Mouse (Mus musculus): ENCODE measurements around the gene Ppp2ca. TPM values are rescaled to one million over a fixed set of nuclear protein-coding genes. Genes with fewer than 3 reads are reported as not detected.

The Ppp2ca gene
- polyA plus RNA-seq, 1 experiment from 2014 or later = 75.1 TPM

GRCm38 (mm10) chr11:52089291-52089690, 9.2 kb upstream of the Ppp2ca start:
- Histone ChIP-seq H3K36me3 (ENCODE audit: insufficient read depth, low read length) (no peaks in the 10 kb centered on the region), H3K27me3 (ENCODE audit: insufficient read depth, low read length) (no peaks in the 10 kb centered on the region), H3K9ac (replicated peaks; ENCODE audit: low read length) (no peak overlapping the region), H3K27ac (ENCODE audit: low read length) (peak overlapping the region; percentile 20), H3K9me3 (ENCODE audit: low read length) (no peaks in the 10 kb centered on the region), H3K4me2 (replicated peaks; ENCODE audit: low read depth, low read length) (peak overlapping the region; percentile 30), H3K4me1 (ENCODE audit: insufficient read depth, low read length) (peaks cover 10% of the 10 kb centered on the region), H3K4me3 (ENCODE audit: low read length) (no peak overlapping the region)
- ATAC-seq (ENCODE audit: low FRiP score, low TSS enrichment) = no peak
- 22% methylated on average over 8 of the region's 8 CpGs for WGBS

GRCm38 (mm10) chr11:52091261-52091660, 7.2 kb upstream of the Ppp2ca start:
- Histone ChIP-seq H3K4me3 (ENCODE audit: low read length) (no peak overlapping the region), H3K4me2 (replicated peaks; ENCODE audit: low read depth, low read length) (no peak overlapping the region), H3K4me1 (ENCODE audit: insufficient read depth, low read length) (peaks cover 10% of the 10 kb centered on the region), H3K27ac (ENCODE audit: low read length) (no peak overlapping the region), H3K9ac (replicated peaks; ENCODE audit: low read length) (no peak overlapping the region), H3K9me3 (ENCODE audit: low read length) (no peaks in the 10 kb centered on the region), H3K27me3 (ENCODE audit: insufficient read depth, low read length) (no peaks in the 10 kb centered on the region), H3K36me3 (ENCODE audit: insufficient read depth, low read length) (no peaks in the 10 kb centered on the region)
- 87% methylated on average over 9 of the region's 9 CpGs for WGBS
- no peak for ATAC-seq (ENCODE audit: low FRiP score, low TSS enrichment)

- ATAC-seq (ENCODE audit: low FRiP score, low TSS enrichment) = no peak
- no peaks in the 10 kb centered on the region for H3K27me3 ChIP-seq (ENCODE audit: insufficient read depth, low read length)
- no peaks in the 10 kb centered on the region for H3K36me3 ChIP-seq (ENCODE audit: insufficient read depth, low read length)
- no peaks in the 10 kb centered on the region for H3K9me3 ChIP-seq (ENCODE audit: low read length)
- 51% methylated on average over 5 of the region's 5 CpGs for WGBS
- H3K27ac ChIP-seq (ENCODE audit: low read length) = no peak overlapping the region
- H3K4me2 ChIP-seq (replicated peaks; ENCODE audit: low read depth, low read length) = no peak overlapping the region
- H3K9ac ChIP-seq (replicated peaks; ENCODE audit: low read length) = no peak overlapping the region
- H3K4me1 ChIP-seq (ENCODE audit: insufficient read depth, low read length) = peaks cover 8% of the 10 kb centered on the region
- no peak overlapping the region for H3K4me3 ChIP-seq (ENCODE audit: low read length)
Measured at GRCm38 (mm10) chr11:52094568-52094967, 3.9 kb upstream of the Ppp2ca start.

- Histone ChIP-seq H3K27me3 (ENCODE audit: insufficient read depth, low read length) (no peaks in the 10 kb centered on the region), H3K36me3 (ENCODE audit: insufficient read depth, low read length) (no peaks in the 10 kb centered on the region), H3K4me1 (ENCODE audit: insufficient read depth, low read length) (peaks cover 26% of the 10 kb centered on the region), H3K9ac (replicated peaks; ENCODE audit: low read length) (no peak overlapping the region), H3K27ac (ENCODE audit: low read length) (no peak overlapping the region), H3K9me3 (ENCODE audit: low read length) (no peaks in the 10 kb centered on the region), H3K4me3 (ENCODE audit: low read length) (no peak overlapping the region), H3K4me2 (replicated peaks; ENCODE audit: low read depth, low read length) (no peak overlapping the region)
- no peak for ATAC-seq (ENCODE audit: low FRiP score, low TSS enrichment)
- WGBS = 84% methylated on average over 3 of the region's 3 CpGs
Measured at GRCm38 (mm10) chr11:52097016-52097415, 1.5 kb upstream of the Ppp2ca start.

DNA sequence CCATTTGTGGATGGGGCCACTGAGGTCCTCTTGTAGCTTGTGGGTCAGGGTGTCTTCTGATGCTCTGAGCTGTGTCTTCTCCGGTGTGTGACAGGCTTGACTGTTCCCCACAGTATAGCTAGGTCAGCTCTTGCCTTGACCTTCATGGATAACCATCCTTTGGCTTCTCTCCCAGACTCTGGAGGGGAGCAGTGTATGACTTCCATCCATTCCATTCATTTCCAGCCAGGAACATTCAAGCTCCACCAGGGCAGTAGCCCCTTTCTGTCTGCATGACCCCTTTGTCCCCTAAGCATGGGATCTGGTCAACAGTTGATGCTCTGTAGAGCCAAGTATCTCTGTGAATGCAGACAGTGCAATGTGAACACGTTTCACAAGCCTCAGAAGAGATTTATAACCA, 885 bp upstream of the Ppp2ca start:
- ATAC-seq (ENCODE audit: low FRiP score, low TSS enrichment) = no peak
- Histone ChIP-seq H3K27ac (ENCODE audit: low read length) (peak overlapping the region; percentile 93), H3K9ac (replicated peaks; ENCODE audit: low read length) (peak overlapping the region; percentile 74; the same call in 1 of the 2 replicates), H3K27me3 (ENCODE audit: insufficient read depth, low read length) (no peaks in the 10 kb centered on the region), H3K4me1 (ENCODE audit: insufficient read depth, low read length) (peaks cover 27% of the 10 kb centered on the region), H3K4me3 (ENCODE audit: low read length) (no peak overlapping the region), H3K36me3 (ENCODE audit: insufficient read depth, low read length) (no peaks in the 10 kb centered on the region), H3K9me3 (ENCODE audit: low read length) (no peaks in the 10 kb centered on the region), H3K4me2 (replicated peaks; ENCODE audit: low read depth, low read length) (peak overlapping the region; percentile 77; the same call in 1 of the 2 replicates)
- WGBS = 51% methylated on average over 2 of the region's 2 CpGs

DNA sequence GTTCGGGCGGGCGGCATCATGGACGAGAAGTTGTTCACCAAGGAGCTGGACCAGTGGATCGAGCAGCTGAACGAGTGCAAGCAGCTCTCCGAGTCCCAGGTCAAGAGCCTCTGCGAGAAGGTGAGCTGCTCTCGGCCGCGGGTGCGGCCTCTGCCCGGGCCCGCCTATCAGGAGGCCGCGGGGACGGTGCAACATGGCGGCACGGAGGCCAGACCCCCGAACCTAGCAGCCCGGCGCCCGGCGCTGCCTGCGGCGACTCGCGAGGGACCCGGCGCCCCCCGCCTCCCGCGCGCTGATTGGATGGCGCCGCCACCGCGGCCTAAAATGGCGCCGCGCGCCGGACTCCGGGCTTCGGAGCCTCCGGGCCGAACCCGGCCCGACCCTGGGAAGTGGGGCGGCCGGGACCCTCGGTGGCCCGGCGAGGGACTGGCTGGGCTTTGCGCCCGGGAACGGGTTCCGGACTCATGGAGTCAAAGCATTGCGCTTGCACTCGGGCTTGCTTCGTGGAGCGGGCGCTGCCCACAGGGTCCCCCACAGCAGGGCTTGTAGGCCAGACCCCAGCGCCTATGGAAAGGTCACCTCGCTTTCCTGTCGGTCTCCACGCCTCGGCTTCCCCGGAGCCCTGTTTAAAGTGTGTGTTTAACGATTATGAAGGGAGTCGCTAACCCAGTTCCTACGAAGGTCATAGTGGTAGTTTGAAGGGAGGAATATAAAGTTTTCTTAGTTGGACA, 715 bp downstream of the Ppp2ca start:
- ATAC-seq (ENCODE audit: low FRiP score, low TSS enrichment) = peak; percentile 81
- Histone ChIP-seq H3K9ac (replicated peaks; ENCODE audit: low read length) (peak overlapping the region; percentile 99), H3K9me3 (ENCODE audit: low read length) (no peaks in the 10 kb centered on the region), H3K4me3 (ENCODE audit: low read length) (peak overlapping the region; percentile 84), H3K27ac (ENCODE audit: low read length) (peak overlapping the region; percentile 99), H3K36me3 (ENCODE audit: insufficient read depth, low read length) (no peaks in the 10 kb centered on the region), H3K27me3 (ENCODE audit: insufficient read depth, low read length) (no peaks in the 10 kb centered on the region), H3K4me2 (replicated peaks; ENCODE audit: low read depth, low read length) (peak overlapping the region; percentile 89), H3K4me1 (ENCODE audit: insufficient read depth, low read length) (peaks cover 27% of the 10 kb centered on the region)
- WGBS = 0% methylated on average over 71 of the region's 72 CpGs

DNA sequence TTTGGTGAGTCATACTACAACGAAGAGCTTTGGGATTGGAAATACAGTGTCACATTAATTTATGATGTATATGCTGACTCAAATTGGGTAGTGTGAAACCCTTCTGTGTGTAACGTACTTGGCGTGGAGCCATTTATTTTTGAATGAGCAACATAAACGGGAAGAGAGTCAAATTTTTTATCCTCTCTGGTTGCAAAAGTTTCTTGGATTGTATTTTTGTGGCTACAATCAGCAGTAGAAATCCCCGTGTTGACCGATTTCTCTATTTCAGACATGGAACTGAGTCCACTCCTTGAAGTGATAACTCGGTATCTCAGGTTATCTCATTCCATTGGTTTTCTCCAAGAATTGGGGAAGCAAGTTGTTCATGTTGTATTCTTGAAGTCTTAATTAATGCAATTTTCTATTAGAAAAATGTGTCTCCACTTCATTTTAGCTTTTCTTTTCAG, 1.3 kb downstream of the Ppp2ca start:
- H3K27me3 ChIP-seq (ENCODE audit: insufficient read depth, low read length) = no peaks in the 10 kb centered on the region
- H3K9me3 ChIP-seq (ENCODE audit: low read length) = no peaks in the 10 kb centered on the region
- peaks cover 27% of the 10 kb centered on the region for H3K4me1 ChIP-seq (ENCODE audit: insufficient read depth, low read length)
- H3K27ac ChIP-seq (ENCODE audit: low read length) = peak overlapping the region; percentile 99
- WGBS = 2% methylated on average over 7 of the region's 7 CpGs
- peak overlapping the region; percentile 99 for H3K9ac ChIP-seq (replicated peaks; ENCODE audit: low read length)
- H3K4me3 ChIP-seq (ENCODE audit: low read length) = peak overlapping the region; percentile 84
- H3K4me2 ChIP-seq (replicated peaks; ENCODE audit: low read depth, low read length) = peak overlapping the region; percentile 89
- no peak for ATAC-seq (ENCODE audit: low FRiP score, low TSS enrichment)
- H3K36me3 ChIP-seq (ENCODE audit: insufficient read depth, low read length) = no peaks in the 10 kb centered on the region

- H3K9ac ChIP-seq (replicated peaks; ENCODE audit: low read length) = no peak overlapping the region
- H3K4me2 ChIP-seq (replicated peaks; ENCODE audit: low read depth, low read length) = no peak overlapping the region
- no peak for ATAC-seq (ENCODE audit: low FRiP score, low TSS enrichment)
- no peaks in the 10 kb centered on the region for H3K27me3 ChIP-seq (ENCODE audit: insufficient read depth, low read length)
- H3K4me3 ChIP-seq (ENCODE audit: low read length) = no peak overlapping the region
- WGBS = 78% methylated on average over 4 of the region's 4 CpGs
- H3K36me3 ChIP-seq (ENCODE audit: insufficient read depth, low read length) = 0 out of 2 replicates have a peak, but pooled peaks cover 3% of the 10 kb centered on the region
- H3K9me3 ChIP-seq (ENCODE audit: low read length) = no peaks in the 10 kb centered on the region
- peaks cover 30% of the 10 kb centered on the region for H3K4me1 ChIP-seq (ENCODE audit: insufficient read depth, low read length)
- H3K27ac ChIP-seq (ENCODE audit: low read length) = no peak overlapping the region
Measured at GRCm38 (mm10) chr11:52102977-52103376, 4.5 kb downstream of the Ppp2ca start.

DNA sequence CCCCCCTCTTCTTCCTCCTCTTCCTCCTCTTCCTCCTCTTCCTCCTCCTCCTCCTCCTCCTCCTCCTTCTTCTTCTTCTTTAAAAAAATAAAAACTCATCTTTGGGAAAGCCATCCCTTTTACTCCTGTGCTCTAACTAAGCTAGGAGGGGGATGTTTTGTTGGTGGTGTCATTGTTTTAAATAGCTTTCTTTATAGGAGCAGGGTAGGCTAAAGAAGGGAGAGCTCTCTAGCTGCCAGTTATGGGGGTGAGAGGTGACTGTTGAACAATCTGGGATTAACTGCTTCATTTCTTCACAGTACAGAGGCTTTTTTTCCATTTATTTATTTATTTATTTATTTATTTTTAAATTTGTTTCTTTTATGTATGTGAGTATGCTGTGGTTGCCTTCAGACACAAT, 7.0 kb downstream of the Ppp2ca start:
- no peaks in the 10 kb centered on the region for H3K9me3 ChIP-seq (ENCODE audit: low read length)
- no peaks in the 10 kb centered on the region for H3K27me3 ChIP-seq (ENCODE audit: insufficient read depth, low read length)
- no peak overlapping the region for H3K4me2 ChIP-seq (replicated peaks; ENCODE audit: low read depth, low read length)
- H3K4me3 ChIP-seq (ENCODE audit: low read length) = no peak overlapping the region
- no peak overlapping the region for H3K9ac ChIP-seq (replicated peaks; ENCODE audit: low read length)
- peaks cover 23% of the 10 kb centered on the region for H3K4me1 ChIP-seq (ENCODE audit: insufficient read depth, low read length)
- no peak for ATAC-seq (ENCODE audit: low FRiP score, low TSS enrichment)
- H3K36me3 ChIP-seq (ENCODE audit: insufficient read depth, low read length) = 0 out of 2 replicates have a peak, but pooled peaks cover 3% of the 10 kb centered on the region
- no peak overlapping the region for H3K27ac ChIP-seq (ENCODE audit: low read length)

DNA sequence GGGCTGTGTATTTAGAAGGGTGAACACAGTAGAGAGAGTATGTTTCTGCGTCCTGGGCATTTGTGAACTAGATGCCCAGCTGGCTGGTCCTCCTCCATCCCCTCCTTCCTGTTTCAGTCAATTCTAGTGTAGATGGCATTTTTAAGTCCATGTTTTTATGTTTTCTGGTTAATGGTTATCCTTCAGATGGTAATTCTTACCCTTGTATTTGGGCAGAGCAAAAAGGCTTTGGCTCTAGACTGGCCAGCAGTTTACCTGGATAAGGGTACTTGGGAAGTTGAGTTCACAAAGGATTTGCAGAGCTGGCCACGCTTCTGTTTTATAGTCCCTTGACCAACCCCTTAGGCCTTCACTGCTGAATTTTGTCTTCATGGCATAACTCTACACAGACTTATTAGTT, 7.6 kb downstream of the Ppp2ca start:
- Histone ChIP-seq H3K36me3 (ENCODE audit: insufficient read depth, low read length) (0 out of 2 replicates have a peak, but pooled peaks cover 3% of the 10 kb centered on the region), H3K9ac (replicated peaks; ENCODE audit: low read length) (no peak overlapping the region), H3K4me2 (replicated peaks; ENCODE audit: low read depth, low read length) (no peak overlapping the region), H3K4me3 (ENCODE audit: low read length) (no peak overlapping the region), H3K27ac (ENCODE audit: low read length) (no peak overlapping the region), H3K9me3 (ENCODE audit: low read length) (no peaks in the 10 kb centered on the region), H3K4me1 (ENCODE audit: insufficient read depth, low read length) (peaks cover 18% of the 10 kb centered on the region), H3K27me3 (ENCODE audit: insufficient read depth, low read length) (no peaks in the 10 kb centered on the region)
- WGBS = 79% methylated on average over 2 of the region's 2 CpGs
- ATAC-seq (ENCODE audit: low FRiP score, low TSS enrichment) = no peak
